Mouse (Mus musculus): Measurements from ENCODE around the gene Dcun1d4. TPM values are rescaled to one million over a fixed set of nuclear protein-coding genes. Genes with fewer than 3 reads are reported as not detected.

The Dcun1d4 gene
- polyA plus RNA-seq, 1 experiment from 2014 or later = 62.2 TPM

DNA sequence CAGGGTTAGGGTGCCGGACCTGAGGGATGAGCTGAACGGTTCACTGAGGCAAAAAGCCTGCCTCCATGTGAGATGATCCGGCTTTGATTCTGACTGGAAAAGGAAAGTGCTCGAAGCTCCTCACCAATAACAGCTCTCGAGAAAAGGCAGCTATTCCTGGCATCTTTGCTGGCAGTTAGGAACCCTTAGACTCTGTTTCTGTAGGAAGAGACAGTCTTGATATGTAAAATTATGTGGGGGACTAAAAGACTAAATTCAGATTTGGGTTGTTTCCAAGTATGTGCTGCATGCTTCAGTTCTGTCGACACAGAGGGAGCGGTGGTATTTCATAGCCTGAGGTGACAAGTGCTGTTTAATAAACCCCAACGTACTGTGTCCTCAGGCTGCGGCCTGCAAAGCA is 52.1 kb downstream of the Dcun1d4 start:
- H3K4me1 ChIP-seq (ENCODE audit: control insufficient read depth, insufficient read depth, low read length) = no peaks in the 10 kb centered on the region
- H3K36me3 ChIP-seq (ENCODE audit: control insufficient read depth, insufficient read depth, low read length) = peaks cover 60% of the 10 kb centered on the region
- DNase-seq (no peak), ATAC-seq (ENCODE audit: low FRiP score, low TSS enrichment) (no peak)
- 86% methylated on average over 9 of the region's 9 CpGs for WGBS
- no peaks in the 10 kb centered on the region for H3K9me3 ChIP-seq (ENCODE audit: control insufficient read depth, low read length)
- no peak overlapping the region for H3K27ac ChIP-seq (replicated peaks; ENCODE audit: low read depth, low read length)
- no peak overlapping the region for H3K4me2 ChIP-seq (ENCODE audit: low read length)
- no peak overlapping the region for H3K4me3 ChIP-seq (replicated peaks; ENCODE audit: low read depth, low read length)
- no peaks in the 10 kb centered on the region for H3K27me3 ChIP-seq (ENCODE audit: control insufficient read depth, insufficient read depth, low read length)
- H3K9ac ChIP-seq (replicated peaks; ENCODE audit: low read length) = no peak overlapping the region

GRCm38 (mm10) chr5:73537669-73538068 is 56.9 kb downstream of the Dcun1d4 start:
- DNase-seq (no peak), ATAC-seq (ENCODE audit: low FRiP score, low TSS enrichment) (no peak)
- H3K36me3 ChIP-seq (ENCODE audit: control insufficient read depth, insufficient read depth, low read length) = peaks cover 57% of the 10 kb centered on the region
- no peak overlapping the region for H3K4me2 ChIP-seq (ENCODE audit: low read length)
- no peak overlapping the region for H3K9ac ChIP-seq (replicated peaks; ENCODE audit: low read length)
- no peak overlapping the region for H3K27ac ChIP-seq (replicated peaks; ENCODE audit: low read depth, low read length)
- no peak overlapping the region for H3K4me3 ChIP-seq (replicated peaks; ENCODE audit: low read depth, low read length)
- WGBS = 94% methylated on average over 12 of the region's 12 CpGs
- no peaks in the 10 kb centered on the region for H3K9me3 ChIP-seq (ENCODE audit: control insufficient read depth, low read length)
- no peaks in the 10 kb centered on the region for H3K4me1 ChIP-seq (ENCODE audit: control insufficient read depth, insufficient read depth, low read length)
- H3K27me3 ChIP-seq (ENCODE audit: control insufficient read depth, insufficient read depth, low read length) = no peaks in the 10 kb centered on the region

- no peak for DNase-seq
- ATAC-seq (ENCODE audit: low FRiP score, low TSS enrichment) = no peak
- Histone ChIP-seq H3K9ac (replicated peaks; ENCODE audit: low read length) (no peak overlapping the region), H3K4me2 (ENCODE audit: low read length) (no peak overlapping the region), H3K27me3 (ENCODE audit: control insufficient read depth, insufficient read depth, low read length) (no peaks in the 10 kb centered on the region), H3K4me3 (replicated peaks; ENCODE audit: low read depth, low read length) (no peak overlapping the region), H3K36me3 (ENCODE audit: control insufficient read depth, insufficient read depth, low read length) (peaks cover 56% of the 10 kb centered on the region), H3K27ac (replicated peaks; ENCODE audit: low read depth, low read length) (no peak overlapping the region), H3K4me1 (ENCODE audit: control insufficient read depth, insufficient read depth, low read length) (no peaks in the 10 kb centered on the region), H3K9me3 (ENCODE audit: control insufficient read depth, low read length) (no peaks in the 10 kb centered on the region)
- 91% methylated on average over 11 of the region's 11 CpGs for WGBS
Measured at GRCm38 (mm10) chr5:73538586-73539298, 57.9 kb downstream of the Dcun1d4 start.

GRCm38 (mm10) chr5:73539848-73540510 is 59.2 kb downstream of the Dcun1d4 start:
- no peaks in the 10 kb centered on the region for H3K27me3 ChIP-seq (ENCODE audit: control insufficient read depth, insufficient read depth, low read length)
- no peak overlapping the region for H3K27ac ChIP-seq (replicated peaks; ENCODE audit: low read depth, low read length)
- WGBS = 57% methylated on average over 6 of the region's 6 CpGs
- ATAC-seq (ENCODE audit: low FRiP score, low TSS enrichment) = peak; percentile 48; the same call in 1 of the 2 replicates
- no peaks in the 10 kb centered on the region for H3K9me3 ChIP-seq (ENCODE audit: control insufficient read depth, low read length)
- no peaks in the 10 kb centered on the region for H3K4me1 ChIP-seq (ENCODE audit: control insufficient read depth, insufficient read depth, low read length)
- no peak overlapping the region for H3K4me2 ChIP-seq (ENCODE audit: low read length)
- peaks cover 62% of the 10 kb centered on the region for H3K36me3 ChIP-seq (ENCODE audit: control insufficient read depth, insufficient read depth, low read length)
- peak; percentile 85 for DNase-seq
- no peak overlapping the region for H3K4me3 ChIP-seq (replicated peaks; ENCODE audit: low read depth, low read length)
- 0 out of 2 replicates have a peak overlapping the region, but pooled peaks have one; percentile 6 for H3K9ac ChIP-seq (replicated peaks; ENCODE audit: low read length)

- Histone ChIP-seq H3K9ac (replicated peaks; ENCODE audit: low read length) (no peak overlapping the region), H3K27ac (replicated peaks; ENCODE audit: low read depth, low read length) (no peak overlapping the region), H3K4me2 (ENCODE audit: low read length) (no peak overlapping the region), H3K9me3 (ENCODE audit: control insufficient read depth, low read length) (no peaks in the 10 kb centered on the region), H3K36me3 (ENCODE audit: control insufficient read depth, insufficient read depth, low read length) (peaks cover 64% of the 10 kb centered on the region), H3K4me1 (ENCODE audit: control insufficient read depth, insufficient read depth, low read length) (no peaks in the 10 kb centered on the region), H3K27me3 (ENCODE audit: control insufficient read depth, insufficient read depth, low read length) (no peaks in the 10 kb centered on the region), H3K4me3 (replicated peaks; ENCODE audit: low read depth, low read length) (no peak overlapping the region)
- no peak for DNase-seq
- no peak for ATAC-seq (ENCODE audit: low FRiP score, low TSS enrichment)
- WGBS = 87% methylated on average over 2 of the region's 2 CpGs
Measured at GRCm38 (mm10) chr5:73540511-73540871, 59.7 kb downstream of the Dcun1d4 start.

- no peak overlapping the region for H3K9ac ChIP-seq (replicated peaks; ENCODE audit: low read length)
- H3K4me1 ChIP-seq (ENCODE audit: control insufficient read depth, insufficient read depth, low read length) = no peaks in the 10 kb centered on the region
- DNase-seq = no peak
- H3K27me3 ChIP-seq (ENCODE audit: control insufficient read depth, insufficient read depth, low read length) = no peaks in the 10 kb centered on the region
- no peak overlapping the region for H3K4me3 ChIP-seq (replicated peaks; ENCODE audit: low read depth, low read length)
- no peak overlapping the region for H3K4me2 ChIP-seq (ENCODE audit: low read length)
- ATAC-seq (ENCODE audit: low FRiP score, low TSS enrichment) = no peak
- H3K9me3 ChIP-seq (ENCODE audit: control insufficient read depth, low read length) = no peaks in the 10 kb centered on the region
- H3K27ac ChIP-seq (replicated peaks; ENCODE audit: low read depth, low read length) = no peak overlapping the region
- peaks cover 48% of the 10 kb centered on the region for H3K36me3 ChIP-seq (ENCODE audit: control insufficient read depth, insufficient read depth, low read length)
- 67% methylated on average over 10 of the region's 10 CpGs for WGBS
Measured at GRCm38 (mm10) chr5:73544111-73544753, 63.4 kb downstream of the Dcun1d4 start.

DNA sequence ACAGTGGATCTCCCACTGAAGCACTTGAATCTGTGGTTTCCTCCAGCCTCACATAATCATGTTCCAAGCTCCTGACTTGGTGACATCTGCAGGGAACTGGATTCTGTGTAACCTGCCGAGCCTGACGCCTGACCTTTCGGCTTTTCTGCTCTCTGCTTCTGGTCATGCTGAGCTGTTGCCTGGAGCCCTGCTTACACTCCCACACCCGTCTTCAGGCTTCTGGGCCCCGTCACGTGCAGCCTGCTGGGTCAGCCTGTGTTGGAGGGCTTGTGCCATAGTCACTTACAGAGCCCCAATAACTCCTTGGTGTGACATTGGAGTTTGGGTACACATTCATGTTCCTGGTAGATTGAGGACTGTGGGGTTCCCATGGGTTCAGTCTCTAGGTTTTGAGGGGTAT is 64.8 kb downstream of the Dcun1d4 start:
- peaks cover 51% of the 10 kb centered on the region for H3K36me3 ChIP-seq (ENCODE audit: control insufficient read depth, insufficient read depth, low read length)
- no peaks in the 10 kb centered on the region for H3K9me3 ChIP-seq (ENCODE audit: control insufficient read depth, low read length)
- ATAC-seq (ENCODE audit: low FRiP score, low TSS enrichment) (no peak), DNase-seq (no peak)
- no peaks in the 10 kb centered on the region for H3K27me3 ChIP-seq (ENCODE audit: control insufficient read depth, insufficient read depth, low read length)
- no peak overlapping the region for H3K27ac ChIP-seq (replicated peaks; ENCODE audit: low read depth, low read length)
- no peak overlapping the region for H3K9ac ChIP-seq (replicated peaks; ENCODE audit: low read length)
- no peak overlapping the region for H3K4me2 ChIP-seq (ENCODE audit: low read length)
- H3K4me1 ChIP-seq (ENCODE audit: control insufficient read depth, insufficient read depth, low read length) = no peaks in the 10 kb centered on the region
- no peak overlapping the region for H3K4me3 ChIP-seq (replicated peaks; ENCODE audit: low read depth, low read length)
- WGBS = 71% methylated on average over 6 of the region's 6 CpGs

DNA sequence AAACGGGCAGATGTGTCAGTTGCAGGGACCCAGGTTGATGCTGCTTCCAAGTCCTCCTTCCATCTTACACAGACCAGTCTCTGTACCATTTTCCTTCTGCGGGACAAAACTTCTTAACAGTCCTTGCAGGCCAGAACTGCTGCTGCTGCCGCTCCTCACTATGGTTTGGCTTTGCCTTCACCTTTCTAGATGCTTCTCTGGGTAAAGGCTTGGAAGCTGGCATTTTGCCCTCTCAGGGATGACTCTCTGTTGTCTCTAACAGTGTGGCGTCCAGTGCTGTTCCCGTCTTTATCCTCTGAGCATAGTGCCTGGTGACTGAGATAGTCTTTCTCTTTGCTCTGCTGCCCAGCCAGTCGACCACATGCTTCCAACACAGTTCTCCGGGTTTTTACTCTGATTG is 66.5 kb downstream of the Dcun1d4 start:
- DNase-seq = no peak
- H3K9me3 ChIP-seq (ENCODE audit: control insufficient read depth, low read length) = no peaks in the 10 kb centered on the region
- H3K4me2 ChIP-seq (ENCODE audit: low read length) = no peak overlapping the region
- H3K27me3 ChIP-seq (ENCODE audit: control insufficient read depth, insufficient read depth, low read length) = no peaks in the 10 kb centered on the region
- no peak for ATAC-seq (ENCODE audit: low FRiP score, low TSS enrichment)
- H3K27ac ChIP-seq (replicated peaks; ENCODE audit: low read depth, low read length) = no peak overlapping the region
- H3K4me3 ChIP-seq (replicated peaks; ENCODE audit: low read depth, low read length) = no peak overlapping the region
- H3K9ac ChIP-seq (replicated peaks; ENCODE audit: low read length) = no peak overlapping the region
- WGBS = 93% methylated on average over 7 of the region's 7 CpGs
- H3K4me1 ChIP-seq (ENCODE audit: control insufficient read depth, insufficient read depth, low read length) = no peaks in the 10 kb centered on the region
- H3K36me3 ChIP-seq (ENCODE audit: control insufficient read depth, insufficient read depth, low read length) = peaks cover 46% of the 10 kb centered on the region

Measured in midbrain, embryonic 14.5 days (tissue).